Mouse (Mus musculus) C2C12 (cell line): ENCODE data around the gene Adgrb3.
"Not testable (repeated sequence)": the region's sequence is repeated elsewhere in the genome, so short reads cannot be mapped to it uniquely, and the experiment has no call there.

ENCODE experiments used
- CEBPB ChIP-seq: IDR thresholded peaks from one replicate; pipeline ENCODE4 v1.6.1; 2011; ENCODE audit warnings: low read depth, mild to moderate bottlenecking, control low read depth, moderate library complexity
- CTCF ChIP-seq: IDR thresholded peaks from one replicate; pipeline ENCODE4 v1.5.1; 2011; ENCODE audit not compliant: control insufficient read depth, insufficient read depth, insufficient read length
- FOSL1 ChIP-seq: IDR thresholded peaks from one replicate; pipeline ENCODE4 v1.8.0; 2011; ENCODE audit warnings: mild to moderate bottlenecking, low read length; ENCODE audit not compliant: poor library complexity, insufficient read depth, severe bottlenecking
- MYOD1 ChIP-seq: IDR thresholded peaks from one replicate; pipeline ENCODE4 v1.6.1; 2011; ENCODE audit warnings: low read depth; ENCODE audit not compliant: control insufficient read depth, insufficient read length
- MYOG ChIP-seq: IDR thresholded peaks from one replicate; pipeline ENCODE4 v1.6.1; 2011; ENCODE audit not compliant: control insufficient read depth, insufficient read length; ENCODE audit errors: extremely low read depth
- USF1 ChIP-seq: IDR thresholded peaks from one replicate; pipeline ENCODE4 v1.6.1; 2011; ENCODE audit warnings: low read depth, mild to moderate bottlenecking, control low read depth, moderate library complexity

DNA sequence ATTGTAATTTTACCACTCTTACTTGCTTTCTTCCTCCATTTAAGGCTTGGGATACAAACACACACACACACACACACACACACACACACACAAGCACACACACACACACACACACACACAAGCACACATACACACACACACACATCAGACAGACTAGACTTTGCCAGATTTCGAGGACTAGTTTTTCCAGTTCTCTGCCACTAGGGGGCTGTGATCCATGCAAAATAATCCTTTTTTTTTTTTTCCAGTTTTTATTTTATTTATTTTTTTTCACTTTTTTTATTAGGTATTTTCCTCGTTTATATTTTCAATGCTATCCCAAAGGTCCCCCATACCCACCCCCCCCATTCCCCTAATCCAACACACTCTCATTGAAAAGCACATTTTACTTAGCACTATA lies 357.9 kb downstream of the Adgrb3 start:
- TF ChIP-seq CTCF, MYOG, FOSL1, USF1, CEBPB, MYOD1: not testable (repeated sequence)
